Mouse (Mus musculus): ENCODE results near the gene Plxdc2. TPM values are rescaled to one million over a fixed set of nuclear protein-coding genes. Genes with fewer than 3 reads are reported as not detected.

Plxdc2 gene
- total and polyA plus RNA-seq, 2 experiments: 0.09 to 0.55 TPM

- H3K4me1 ChIP-seq (ENCODE audit: control insufficient read depth, insufficient read depth, low read length): no peaks in the 10 kb centered on the region
- no peaks in the 10 kb centered on the region for H3K36me3 ChIP-seq (ENCODE audit: control insufficient read depth, insufficient read depth, low read length)
- no peaks in the 10 kb centered on the region for H3K79me2 ChIP-seq (ENCODE audit: control insufficient read depth, insufficient read depth, low read length)
- DNase-seq (ENCODE audit: extremely low read depth, low read depth, low spot score): no peak
- no peak overlapping the region for H3K9ac ChIP-seq (ENCODE audit: low read depth, low read length)
- H3K27me3 ChIP-seq (ENCODE audit: control insufficient read depth, insufficient read depth, low read length): no peaks in the 10 kb centered on the region
- H3K4me3 ChIP-seq (ENCODE audit: insufficient read depth, low read depth, low read length): no peak overlapping the region
- TF ChIP-seq POLR2A (IDR thresholded peaks at IDR 0.05; ENCODE audit: extremely low read depth, insufficient read depth, low read length) (no peak), CTCF (IDR thresholded peaks at IDR 0.05; ENCODE audit: low read depth, low read length) (no peak)
- 90% methylated on average over 1 of the region's 1 CpGs for WGBS
- no peak overlapping the region for H3K27ac ChIP-seq (replicated peaks; ENCODE audit: insufficient read depth, low read depth, low read length)
Observed at GRCm38 (mm10) chr2:16684529-16684928, 328.4 kb downstream of the Plxdc2 start.

- no peaks in the 10 kb centered on the region for H3K36me3 ChIP-seq (ENCODE audit: control insufficient read depth, insufficient read depth, low read length)
- no peaks in the 10 kb centered on the region for H3K4me1 ChIP-seq (ENCODE audit: control insufficient read depth, insufficient read depth, low read length)
- H3K9ac ChIP-seq (ENCODE audit: low read depth, low read length): no peak overlapping the region
- 64% methylated on average over 2 of the region's 2 CpGs for WGBS
- H3K27me3 ChIP-seq (ENCODE audit: control insufficient read depth, insufficient read depth, low read length): no peaks in the 10 kb centered on the region
- H3K27ac ChIP-seq (replicated peaks; ENCODE audit: insufficient read depth, low read depth, low read length): no peak overlapping the region
- no peak for TF ChIP-seq CTCF (IDR thresholded peaks at IDR 0.05; ENCODE audit: low read depth, low read length)
- TF ChIP-seq POLR2A (IDR thresholded peaks at IDR 0.05; ENCODE audit: extremely low read depth, insufficient read depth, low read length): no peak
- no peak overlapping the region for H3K4me3 ChIP-seq (ENCODE audit: insufficient read depth, low read depth, low read length)
- no peaks in the 10 kb centered on the region for H3K79me2 ChIP-seq (ENCODE audit: control insufficient read depth, insufficient read depth, low read length)
- no peak for DNase-seq (ENCODE audit: extremely low read depth, low read depth, low spot score)
Observed at GRCm38 (mm10) chr2:16696390-16696789, 340.3 kb downstream of the Plxdc2 start.

GRCm38 (mm10) chr2:16697181-16697580 lies 341.1 kb downstream of the Plxdc2 start:
- Histone ChIP-seq H3K27ac (replicated peaks; ENCODE audit: insufficient read depth, low read depth, low read length) (no peak overlapping the region), H3K79me2 (ENCODE audit: control insufficient read depth, insufficient read depth, low read length) (no peaks in the 10 kb centered on the region), H3K9ac (ENCODE audit: low read depth, low read length) (no peak overlapping the region), H3K27me3 (ENCODE audit: control insufficient read depth, insufficient read depth, low read length) (no peaks in the 10 kb centered on the region), H3K36me3 (ENCODE audit: control insufficient read depth, insufficient read depth, low read length) (no peaks in the 10 kb centered on the region), H3K4me3 (ENCODE audit: insufficient read depth, low read depth, low read length) (no peak overlapping the region), H3K4me1 (ENCODE audit: control insufficient read depth, insufficient read depth, low read length) (no peaks in the 10 kb centered on the region)
- no peak for DNase-seq (ENCODE audit: extremely low read depth, low read depth, low spot score)
- TF ChIP-seq CTCF (IDR thresholded peaks at IDR 0.05; ENCODE audit: low read depth, low read length) (no peak), POLR2A (IDR thresholded peaks at IDR 0.05; ENCODE audit: extremely low read depth, insufficient read depth, low read length) (no peak)
- 70% methylated on average over 5 of the region's 5 CpGs for WGBS

GRCm38 (mm10) chr2:16706227-16706626 lies 350.1 kb downstream of the Plxdc2 start:
- H3K9ac ChIP-seq (ENCODE audit: low read depth, low read length): no peak overlapping the region
- no peak overlapping the region for H3K4me3 ChIP-seq (ENCODE audit: insufficient read depth, low read depth, low read length)
- no peaks in the 10 kb centered on the region for H3K79me2 ChIP-seq (ENCODE audit: control insufficient read depth, insufficient read depth, low read length)
- H3K36me3 ChIP-seq (ENCODE audit: control insufficient read depth, insufficient read depth, low read length): no peaks in the 10 kb centered on the region
- H3K4me1 ChIP-seq (ENCODE audit: control insufficient read depth, insufficient read depth, low read length): no peaks in the 10 kb centered on the region
- DNase-seq (ENCODE audit: extremely low read depth, low read depth, low spot score): peak; percentile 5
- no peaks in the 10 kb centered on the region for H3K27me3 ChIP-seq (ENCODE audit: control insufficient read depth, insufficient read depth, low read length)
- no peak overlapping the region for H3K27ac ChIP-seq (replicated peaks; ENCODE audit: insufficient read depth, low read depth, low read length)
- TF ChIP-seq POLR2A (IDR thresholded peaks at IDR 0.05; ENCODE audit: extremely low read depth, insufficient read depth, low read length): no peak
- peak; percentile 7; the same call in 1 of the 2 replicates for TF ChIP-seq CTCF (IDR thresholded peaks at IDR 0.05; ENCODE audit: low read depth, low read length)
- WGBS: 87% methylated on average over 2 of the region's 2 CpGs

GRCm38 (mm10) chr2:16709885-16710284 lies 353.8 kb downstream of the Plxdc2 start:
- Histone ChIP-seq H3K4me3 (ENCODE audit: insufficient read depth, low read depth, low read length) (no peak overlapping the region), H3K27ac (replicated peaks; ENCODE audit: insufficient read depth, low read depth, low read length) (no peak overlapping the region), H3K9ac (ENCODE audit: low read depth, low read length) (no peak overlapping the region), H3K27me3 (ENCODE audit: control insufficient read depth, insufficient read depth, low read length) (no peaks in the 10 kb centered on the region), H3K79me2 (ENCODE audit: control insufficient read depth, insufficient read depth, low read length) (no peaks in the 10 kb centered on the region), H3K36me3 (ENCODE audit: control insufficient read depth, insufficient read depth, low read length) (no peaks in the 10 kb centered on the region), H3K4me1 (ENCODE audit: control insufficient read depth, insufficient read depth, low read length) (no peaks in the 10 kb centered on the region)
- TF ChIP-seq CTCF (IDR thresholded peaks at IDR 0.05; ENCODE audit: low read depth, low read length): no peak
- TF ChIP-seq POLR2A (IDR thresholded peaks at IDR 0.05; ENCODE audit: extremely low read depth, insufficient read depth, low read length): no peak
- DNase-seq (ENCODE audit: extremely low read depth, low read depth, low spot score): no peak
- 68% methylated on average over 6 of the region's 6 CpGs for WGBS

GRCm38 (mm10) chr2:16731033-16731432 lies 374.9 kb downstream of the Plxdc2 start:
- DNase-seq (ENCODE audit: extremely low read depth, low read depth, low spot score): no peak
- no peaks in the 10 kb centered on the region for H3K4me1 ChIP-seq (ENCODE audit: control insufficient read depth, insufficient read depth, low read length)
- H3K27me3 ChIP-seq (ENCODE audit: control insufficient read depth, insufficient read depth, low read length): no peaks in the 10 kb centered on the region
- TF ChIP-seq CTCF (IDR thresholded peaks at IDR 0.05; ENCODE audit: low read depth, low read length): no peak
- no peak for TF ChIP-seq POLR2A (IDR thresholded peaks at IDR 0.05; ENCODE audit: extremely low read depth, insufficient read depth, low read length)
- no peak overlapping the region for H3K4me3 ChIP-seq (ENCODE audit: insufficient read depth, low read depth, low read length)
- no peak overlapping the region for H3K27ac ChIP-seq (replicated peaks; ENCODE audit: insufficient read depth, low read depth, low read length)
- H3K36me3 ChIP-seq (ENCODE audit: control insufficient read depth, insufficient read depth, low read length): no peaks in the 10 kb centered on the region
- 83% methylated on average over 5 of the region's 5 CpGs for WGBS
- no peak overlapping the region for H3K9ac ChIP-seq (ENCODE audit: low read depth, low read length)
- no peaks in the 10 kb centered on the region for H3K79me2 ChIP-seq (ENCODE audit: control insufficient read depth, insufficient read depth, low read length)

Data from liver, adult 2 months (tissue).